Mouse (Mus musculus) lung, adult 2 months (tissue): Measurements from ENCODE around the gene RPS10-NUDT3. TPM values are rescaled to one million over a fixed set of nuclear protein-coding genes. Genes with fewer than 3 reads are reported as not detected.

ENCODE experiments used
- DNase-seq: peaks from one replicate; pipeline ENCODE4 v3.0.0; 2022
- H3K4me1 ChIP-seq: fragments of 200-500 bp; 2 replicates; pipeline ENCODE4 v1.6.1; 2011; ENCODE audit warnings: low read length; ENCODE audit not compliant: control insufficient read depth, insufficient read depth
- H3K4me3 ChIP-seq: fragments of 200-500 bp; replicated peaks from 2 replicates; pipeline ENCODE3; 2011; ENCODE audit warnings: low read depth, mild to moderate bottlenecking, control low read depth, low read length; ENCODE audit errors: extremely low read depth
- CTCF ChIP-seq: fragments of 200-500 bp; IDR thresholded peaks from 2 replicates; pipeline ENCODE4 v1.5.1; 2011; ENCODE audit warnings: mild to moderate bottlenecking, low read length, control low read depth; ENCODE audit not compliant: insufficient read depth
- POLR2A ChIP-seq: fragments of 200-500 bp; IDR thresholded peaks from 2 replicates; pipeline ENCODE4 v1.6.1; 2011; ENCODE audit warnings: low read depth, mild to moderate bottlenecking, control low read depth, low read length, borderline replicate concordance; ENCODE audit errors: extremely low read depth
- WGBS: fragments of 180-500 bp; shearing (Covaris S2); methylation state at CpG from one replicate; pipeline ENCODE4 v1.1.7; 2018; 5-methylcytosine and 5-hydroxymethylcytosine counted together
- polyA plus RNA-seq: library from polyadenylated mRNA; depleted of rRNA; stranded (reverse); fragments of >200 nt; gene quantifications from 2 replicates; pipeline ENCODE4 v1.2.3, GENCODE M21; 2012

RPS10-NUDT3 gene
- polyA plus RNA-seq, 1 experiment = not detected

DNA sequence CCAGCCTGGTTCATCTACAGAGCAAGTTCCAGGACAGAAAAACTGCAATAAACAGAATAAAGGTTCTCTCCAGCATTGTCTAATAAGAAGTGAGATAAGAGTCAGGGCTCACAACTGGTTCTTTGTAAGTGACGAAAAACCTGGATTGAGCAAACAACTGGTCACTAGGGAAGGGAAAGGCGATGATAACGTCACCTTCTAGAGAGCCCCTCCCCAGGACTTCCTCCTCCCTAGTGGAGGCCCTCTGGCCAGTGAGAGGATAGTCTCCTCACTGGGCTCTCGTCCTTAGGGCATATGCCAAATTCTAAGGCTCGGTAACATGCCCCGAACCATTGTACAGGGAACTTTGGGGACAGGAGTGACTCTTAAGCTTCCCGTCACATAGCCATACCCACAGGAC is 59.0 kb downstream of the RPS10-NUDT3 start:
- DNase-seq = no peak
- Histone ChIP-seq H3K4me3 (no peak overlapping the region), H3K4me1 (0 out of 2 replicates have a peak, but pooled peaks cover 2% of the 10 kb centered on the region)
- 69% methylated on average over 7 of the region's 7 CpGs for WGBS
- TF ChIP-seq POLR2A (no peak), CTCF (no peak)

DNA sequence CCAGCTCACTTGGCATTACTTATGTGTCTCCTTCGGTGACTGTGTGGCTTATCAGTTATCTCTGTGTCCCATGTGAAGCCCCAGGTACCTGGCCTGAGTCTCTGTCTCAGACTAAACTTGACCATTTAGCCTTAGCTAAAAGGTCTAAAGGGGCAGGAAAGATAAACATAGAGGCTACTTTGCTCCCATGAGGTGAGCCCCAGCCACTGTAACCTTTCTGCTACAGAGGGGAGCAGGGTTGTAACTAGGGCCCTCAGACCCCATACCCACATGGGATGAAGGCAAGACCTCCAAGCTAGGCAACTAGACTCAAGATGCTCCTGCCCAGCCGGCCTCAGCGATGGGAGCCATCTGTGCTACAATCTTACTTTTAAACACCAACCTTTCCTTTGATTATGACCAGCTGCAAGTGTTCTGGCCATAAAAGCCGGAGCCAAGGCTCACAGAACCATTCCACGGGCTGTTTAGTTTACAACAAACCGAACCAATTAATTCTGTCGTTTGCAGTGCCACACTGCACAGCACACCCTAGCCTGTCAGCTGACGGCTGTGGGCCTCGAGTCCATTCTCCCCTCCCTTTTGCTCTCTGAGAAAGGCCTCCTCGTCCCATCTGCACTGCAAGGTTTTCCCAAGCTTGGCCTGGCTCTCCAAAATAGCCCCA is 59.8 kb downstream of the RPS10-NUDT3 start:
- DNase-seq = no peak
- no peak overlapping the region for H3K4me3 ChIP-seq
- no peak for TF ChIP-seq CTCF
- TF ChIP-seq POLR2A = no peak
- 0 out of 2 replicates have a peak, but pooled peaks cover 2% of the 10 kb centered on the region for H3K4me1 ChIP-seq
- WGBS = 60% methylated on average over 10 of the region's 10 CpGs

- 73% methylated on average over 16 of the region's 16 CpGs for WGBS
- no peak for DNase-seq
- no peak for TF ChIP-seq CTCF
- TF ChIP-seq POLR2A = no peak
- Histone ChIP-seq H3K4me1 (0 out of 2 replicates have a peak, but pooled peaks cover 2% of the 10 kb centered on the region), H3K4me3 (no peak overlapping the region)
Observed at GRCm38 (mm10) chr17:27574470-27575115, 60.4 kb downstream of the RPS10-NUDT3 start.

GRCm38 (mm10) chr17:27573772-27574320 is 61.2 kb downstream of the RPS10-NUDT3 start:
- Histone ChIP-seq H3K4me1 (0 out of 2 replicates have a peak, but pooled peaks cover 2% of the 10 kb centered on the region), H3K4me3 (no peak overlapping the region)
- no peak for DNase-seq
- WGBS = 80% methylated on average over 10 of the region's 10 CpGs
- TF ChIP-seq POLR2A = no peak
- TF ChIP-seq CTCF = no peak

DNA sequence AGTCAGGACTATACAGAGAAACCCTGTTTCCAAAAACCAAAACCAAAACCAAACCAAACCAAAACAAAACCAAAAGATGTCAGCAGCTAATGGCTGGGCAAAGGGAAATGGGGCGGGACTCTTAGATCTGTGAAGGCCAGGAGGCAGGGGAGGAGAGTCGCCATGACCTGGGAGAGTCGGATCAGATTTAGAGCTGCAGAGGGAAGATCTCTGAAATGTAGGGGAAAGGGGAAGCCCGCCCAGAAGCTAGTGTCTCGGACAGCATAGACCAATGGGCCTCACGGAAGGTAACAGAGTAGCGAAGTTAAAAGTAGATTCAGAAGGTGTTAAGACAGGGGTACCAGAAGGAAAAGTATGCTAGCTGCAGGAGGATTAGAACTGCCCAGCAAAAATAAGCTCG is 63.7 kb downstream of the RPS10-NUDT3 start:
- 82% methylated on average over 8 of the region's 8 CpGs for WGBS
- DNase-seq = no peak
- Histone ChIP-seq H3K4me1 (peaks cover 2% of the 10 kb centered on the region; the same call in 1 of the 2 replicates), H3K4me3 (no peak overlapping the region)
- no peak for TF ChIP-seq POLR2A
- no peak for TF ChIP-seq CTCF

DNA sequence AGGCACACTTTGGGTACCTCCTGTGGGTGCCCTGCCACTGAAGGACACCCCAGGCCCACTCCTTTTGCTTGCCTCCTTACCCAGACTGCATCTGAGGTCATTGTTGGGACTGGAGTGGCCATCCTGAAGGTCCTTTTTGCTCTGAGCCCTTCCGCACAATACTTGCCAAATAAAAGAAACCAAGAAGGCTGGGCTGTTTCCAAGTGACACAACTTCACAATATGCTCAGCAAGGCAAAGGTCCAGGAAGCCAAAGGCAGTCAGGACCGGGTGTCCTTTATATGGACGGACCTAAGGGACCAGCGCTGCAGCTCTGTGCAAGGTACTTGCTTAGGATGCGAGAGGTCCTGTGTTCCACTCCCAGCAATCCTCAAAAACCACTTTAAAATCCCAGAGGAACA is 66.8 kb downstream of the RPS10-NUDT3 start:
- Histone ChIP-seq H3K4me1 (peaks cover 2% of the 10 kb centered on the region; the same call in 1 of the 2 replicates), H3K4me3 (no peak overlapping the region)
- no peak for DNase-seq
- no peak for TF ChIP-seq CTCF
- TF ChIP-seq POLR2A = no peak
- 77% methylated on average over 5 of the region's 5 CpGs for WGBS

GRCm38 (mm10) chr17:27565942-27566267 is 69.1 kb downstream of the RPS10-NUDT3 start:
- under 1% methylated on average over 13 of the region's 13 CpGs for WGBS
- peak; percentile 10; the same call in 1 of the 2 replicates for TF ChIP-seq POLR2A
- TF ChIP-seq CTCF = no peak
- no peak for DNase-seq
- Histone ChIP-seq H3K4me3 (peak overlapping the region; percentile 74), H3K4me1 (peaks cover 2% of the 10 kb centered on the region; the same call in 1 of the 2 replicates)

GRCm38 (mm10) chr17:27565163-27565941 is 69.7 kb downstream of the RPS10-NUDT3 start, which contains the start of gene AI413582:
TSS of gene AI413582 (minus strand) at chr17:27565756.
- WGBS = under 1% methylated on average over 54 of the region's 58 CpGs
- peak; percentile 96 for DNase-seq
- no peak; the same call in 1 of the 2 replicates for TF ChIP-seq POLR2A
- TF ChIP-seq CTCF = peak; percentile 50; the same call in 1 of the 2 replicates

GRCm38 (mm10) chr17:27564391-27565162 is 70.4 kb downstream of the RPS10-NUDT3 start:
- no peak for DNase-seq
- TF ChIP-seq CTCF = no peak
- TF ChIP-seq POLR2A = no peak
- WGBS = 26% methylated on average over 20 of the region's 20 CpGs
- Histone ChIP-seq H3K4me1 (peaks cover 2% of the 10 kb centered on the region; the same call in 1 of the 2 replicates), H3K4me3 (peak overlapping the region; percentile 66)

More at GRCm38 (mm10) chr17:27565163-27565941, 69.7 kb downstream of the RPS10-NUDT3 start, which contains the start of gene AI413582:
- Histone ChIP-seq H3K4me1 (peaks cover 2% of the 10 kb centered on the region; the same call in 1 of the 2 replicates), H3K4me3 (peak within 1 kb of the TSS; percentile 74)
